Mouse (Mus musculus) CH12F3 (cell line): ENCODE data around the gene Adora1.
"Not testable (repeated sequence)": the region's sequence is repeated elsewhere in the genome, so short reads cannot be mapped to it uniquely, and the experiment has no call there.

Source experiments
- in situ Hi-C: fragments of 300-500 bp; cut with MboI; formaldehyde crosslinking; loops from 2 replicates; pipeline ENCODE4 v1.14.3; 2020; ENCODE audit warnings: low sequenced_read_pairs

Gene Adora1

DNA sequence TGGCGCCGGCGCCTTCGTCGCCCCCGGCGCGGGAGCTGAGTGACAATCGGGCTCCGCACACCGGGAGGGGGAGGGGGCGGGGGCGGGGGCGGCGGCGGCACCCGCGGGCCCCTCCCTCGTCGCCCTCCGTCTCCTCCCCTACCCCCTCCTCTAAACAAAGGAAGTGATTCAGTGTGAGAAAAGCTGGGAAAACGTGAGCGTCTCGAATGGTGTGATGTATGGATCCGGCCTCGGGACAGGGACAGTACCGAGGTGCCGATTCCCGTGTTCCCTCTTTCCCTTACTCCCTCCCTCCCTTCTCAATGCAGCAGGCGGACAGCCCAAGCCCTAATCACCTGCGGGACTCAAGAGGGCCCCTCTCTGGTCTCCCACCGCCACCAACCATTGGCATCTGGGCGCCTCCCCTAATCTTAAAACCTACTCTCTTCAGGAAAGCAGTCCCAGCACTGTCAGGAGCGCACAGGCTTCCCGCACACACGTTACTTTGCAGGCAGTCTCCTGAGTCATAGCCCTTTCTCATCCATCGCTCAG is at the start of gene Adora1:
Gene Adora1 (minus strand): TSS at position 41 of the 531 bp plus-strand sequence.
- in situ Hi-C loops = no loop called here

DNA sequence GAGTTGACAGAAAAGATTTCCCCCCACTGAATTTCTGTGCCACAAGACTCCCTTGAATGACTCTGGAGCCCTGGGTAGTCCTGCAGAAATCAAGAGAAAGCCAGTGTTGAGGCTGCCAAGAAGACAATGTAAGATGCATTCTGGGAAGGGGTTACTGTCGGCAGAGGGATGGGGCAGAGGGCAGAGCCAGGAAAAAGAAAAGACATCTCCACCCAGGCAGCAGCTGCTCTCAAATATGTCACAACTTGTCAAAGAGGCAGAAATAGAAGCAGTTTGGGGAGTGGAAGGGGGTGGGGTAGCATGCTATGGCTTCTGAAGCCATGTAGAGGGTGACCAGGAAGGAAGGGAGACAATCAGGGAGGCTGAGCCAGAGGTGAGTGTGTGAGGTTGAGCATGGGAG is 47.9 kb upstream of the Adora1 start:
- in situ Hi-C loops = no loop called here

DNA sequence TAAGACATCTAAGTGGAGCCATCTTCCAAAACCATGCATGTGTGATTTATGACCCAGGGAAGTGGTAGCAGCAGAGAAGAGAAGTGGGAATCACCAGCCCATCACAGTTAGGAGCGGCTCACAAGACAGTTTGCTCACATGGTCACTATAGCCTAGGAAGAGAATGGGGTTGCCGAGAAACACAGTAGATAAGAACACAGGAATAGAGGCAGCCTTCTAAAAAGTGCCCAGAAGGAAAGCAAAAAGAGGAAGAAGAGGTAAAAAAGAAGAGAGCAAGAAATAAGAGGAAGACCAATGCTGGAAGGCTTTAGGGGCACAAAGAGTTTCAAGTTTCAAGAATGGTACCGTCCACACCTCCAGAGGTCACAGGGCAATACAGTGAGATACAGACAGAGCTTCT is 47.1 kb upstream of the Adora1 start:
- in situ Hi-C loops = no loop called here

DNA sequence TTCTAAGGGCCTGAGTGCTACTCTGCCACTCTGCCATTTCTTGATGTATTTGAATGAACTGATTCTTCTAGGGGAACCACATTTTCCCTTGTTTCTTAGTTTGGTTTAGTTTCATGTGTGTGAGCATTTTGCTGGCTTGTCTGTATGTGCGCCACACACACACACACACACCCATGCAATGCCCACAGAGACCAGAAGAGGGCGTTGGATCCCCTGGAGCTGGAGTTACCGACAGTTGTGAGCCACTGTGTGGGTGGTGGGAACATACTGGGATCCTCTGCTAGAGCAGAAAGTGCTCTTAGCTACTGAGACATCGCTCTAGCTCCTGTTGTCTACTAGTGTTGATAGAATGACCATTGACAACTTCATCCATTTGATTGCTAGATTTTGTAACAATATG is 46.3 kb upstream of the Adora1 start:
- in situ Hi-C loops = no loop called here

DNA sequence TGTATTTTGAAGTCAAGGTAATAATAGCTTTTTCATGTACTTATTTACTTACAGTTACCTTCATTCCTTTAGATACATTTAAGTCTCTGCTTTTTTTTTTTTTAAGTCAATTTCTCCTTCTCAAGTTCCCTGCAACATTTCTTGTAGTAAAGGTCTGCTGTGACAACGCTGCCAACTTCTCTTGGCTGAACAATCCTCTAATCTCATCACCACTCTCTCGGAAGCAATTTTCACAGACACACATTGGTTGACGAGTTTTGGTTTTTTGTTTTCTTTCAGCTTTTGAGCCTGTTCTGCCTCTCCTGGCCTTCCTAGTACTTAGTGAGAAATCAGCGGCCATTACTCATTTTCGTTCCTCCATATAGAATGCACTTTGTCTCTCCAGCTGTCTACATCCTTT is 44.9 kb upstream of the Adora1 start:
- in situ Hi-C loops = no loop called here

DNA sequence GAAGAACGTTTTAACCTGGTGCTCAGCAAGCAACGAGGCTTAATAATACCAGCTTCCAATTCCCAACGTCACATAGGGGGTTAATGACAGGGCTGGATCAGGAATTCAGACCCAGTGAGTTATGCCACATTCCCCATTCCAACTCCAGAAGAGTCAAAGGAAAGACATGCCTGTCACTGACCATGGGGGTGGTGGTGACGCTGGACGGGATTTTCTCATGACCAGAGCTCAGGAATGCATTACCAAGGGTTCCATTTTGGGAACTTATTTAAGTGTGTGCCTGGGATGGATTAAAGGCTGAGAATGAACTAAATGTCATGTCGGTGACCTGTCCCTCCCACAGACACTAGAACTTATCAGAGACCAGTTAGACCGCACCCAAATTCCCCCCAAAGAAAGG is 41.6 kb upstream of the Adora1 start:
- in situ Hi-C loops = no loop called here

DNA sequence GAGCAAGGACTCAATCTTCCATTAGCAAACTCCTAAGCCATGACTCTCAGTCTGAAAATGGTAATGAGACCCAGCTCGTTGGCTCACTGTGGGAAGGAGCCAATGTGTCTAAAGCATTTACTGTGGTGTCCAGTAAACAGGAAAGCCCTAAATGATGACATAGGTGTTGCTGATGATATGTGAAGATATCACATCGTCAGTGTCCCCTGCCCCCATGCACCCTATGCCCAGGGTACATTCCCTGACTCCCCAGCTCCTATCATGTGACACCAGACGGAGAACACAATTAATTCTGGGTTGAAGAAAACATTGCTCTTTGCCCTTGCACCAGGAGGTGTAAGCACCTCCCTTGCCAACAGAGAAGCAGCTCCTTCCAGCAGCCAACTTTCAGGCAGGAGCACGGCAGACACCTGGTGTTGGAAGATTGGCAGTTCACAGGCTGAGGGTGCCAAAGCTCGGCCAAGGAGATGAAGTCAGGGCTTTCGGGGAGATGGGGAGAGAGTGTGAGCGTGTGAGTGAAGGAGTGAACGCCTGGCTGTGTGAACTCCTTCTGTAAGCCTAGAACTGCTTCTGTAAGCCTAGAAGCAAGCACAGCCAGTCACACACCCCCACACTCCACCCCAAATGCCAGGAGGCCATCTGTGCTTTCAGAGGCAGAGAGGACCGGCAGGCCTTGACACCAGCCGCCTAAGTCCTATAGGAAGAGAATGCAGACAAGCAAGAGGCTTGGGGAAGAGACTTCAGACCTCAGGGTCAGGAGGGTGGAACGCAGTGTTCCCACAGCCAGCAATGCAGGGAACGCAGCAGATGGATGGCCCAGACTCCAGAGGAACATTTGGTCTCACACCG is 40.6 kb upstream of the Adora1 start:
- in situ Hi-C loops = no loop called here

DNA sequence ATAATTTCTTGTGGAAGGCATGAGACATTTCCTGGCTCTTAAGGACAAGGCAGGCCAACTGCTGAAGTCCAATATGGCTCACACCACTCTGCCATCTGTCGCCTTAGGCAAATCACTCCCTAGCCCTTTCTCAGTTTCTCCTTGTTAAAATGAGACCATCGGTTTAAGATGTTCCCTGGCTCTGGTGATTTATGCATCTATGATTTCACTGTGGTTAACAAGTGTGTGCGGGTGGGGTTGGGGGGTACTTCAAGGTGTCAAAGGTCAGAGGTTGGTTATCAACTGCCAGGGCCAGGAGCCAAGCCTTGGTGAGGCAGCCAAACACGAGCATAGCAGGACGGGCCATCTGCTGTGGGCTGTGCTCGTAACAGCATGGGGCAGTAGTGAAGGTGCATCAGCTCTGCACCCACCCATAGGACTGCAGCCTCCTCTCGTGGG is 39.3 kb upstream of the Adora1 start:
- in situ Hi-C loops = no loop called here

DNA sequence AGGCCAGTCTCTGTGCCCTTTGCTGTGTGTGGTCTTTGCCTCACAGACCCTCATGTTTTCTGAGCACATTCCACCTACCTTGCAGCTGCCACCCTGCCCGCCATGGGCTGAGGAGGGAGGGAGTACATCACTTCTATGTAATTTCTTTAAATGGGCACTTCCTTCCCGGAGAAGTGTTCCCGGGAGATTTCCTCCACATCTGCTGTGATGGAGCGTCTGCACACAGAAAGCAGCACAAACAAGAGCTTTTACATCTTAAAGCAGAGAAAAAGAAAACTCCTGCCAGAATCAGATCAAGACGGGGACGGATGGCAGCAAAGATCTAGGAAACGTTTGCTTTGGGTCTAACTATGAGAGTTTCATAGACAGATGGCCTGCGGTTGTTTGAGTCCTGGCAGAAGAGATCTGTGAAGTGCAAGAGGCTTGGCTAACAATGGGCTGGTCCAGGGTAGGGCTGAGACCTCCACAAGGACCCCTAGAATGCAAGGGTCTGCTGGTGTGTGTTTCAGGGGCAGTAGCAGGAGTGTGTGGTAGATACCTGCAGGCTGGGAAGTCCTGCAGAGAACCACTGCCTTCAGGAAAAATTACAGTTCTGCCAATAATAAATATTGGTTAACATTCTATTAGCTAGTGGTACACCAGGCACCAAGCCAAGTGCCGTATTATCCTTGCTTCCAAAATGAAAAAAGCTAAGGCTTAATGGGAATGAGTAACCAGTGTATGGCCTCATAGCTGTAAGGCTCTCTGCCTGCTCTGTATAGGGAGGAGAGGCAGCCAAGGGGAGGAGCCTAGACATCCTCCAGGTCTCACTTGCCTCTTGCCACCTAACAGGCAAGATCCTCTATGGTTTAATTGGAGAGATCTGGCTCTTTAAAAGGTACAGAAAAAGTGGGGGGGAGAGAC is 38.5 kb upstream of the Adora1 start:
- in situ Hi-C loops = no loop called here

DNA sequence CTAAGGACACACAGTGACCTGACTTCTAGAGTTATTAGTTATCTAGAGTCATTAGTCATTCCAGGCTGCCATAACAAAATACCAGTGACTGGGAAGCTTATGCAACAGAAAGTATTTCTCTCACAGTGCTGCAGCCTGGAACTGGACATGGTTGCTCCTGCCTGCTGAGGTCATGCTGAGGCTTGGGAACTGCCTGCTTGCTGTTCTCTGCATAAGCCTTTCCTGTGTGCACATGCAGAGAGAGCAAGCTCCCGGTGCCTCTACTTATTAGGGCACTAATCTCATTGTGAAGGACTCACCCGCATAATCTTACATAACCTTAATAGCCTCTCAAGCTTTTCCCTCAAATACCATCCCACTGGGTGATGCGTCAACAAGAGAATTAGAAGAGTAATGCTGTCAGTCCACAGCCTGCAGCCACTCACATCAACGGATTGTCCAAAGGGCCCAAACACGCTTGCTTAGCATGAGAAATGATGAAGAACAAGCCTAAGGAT is 37.6 kb upstream of the Adora1 start:
- in situ Hi-C loops = no loop called here

DNA sequence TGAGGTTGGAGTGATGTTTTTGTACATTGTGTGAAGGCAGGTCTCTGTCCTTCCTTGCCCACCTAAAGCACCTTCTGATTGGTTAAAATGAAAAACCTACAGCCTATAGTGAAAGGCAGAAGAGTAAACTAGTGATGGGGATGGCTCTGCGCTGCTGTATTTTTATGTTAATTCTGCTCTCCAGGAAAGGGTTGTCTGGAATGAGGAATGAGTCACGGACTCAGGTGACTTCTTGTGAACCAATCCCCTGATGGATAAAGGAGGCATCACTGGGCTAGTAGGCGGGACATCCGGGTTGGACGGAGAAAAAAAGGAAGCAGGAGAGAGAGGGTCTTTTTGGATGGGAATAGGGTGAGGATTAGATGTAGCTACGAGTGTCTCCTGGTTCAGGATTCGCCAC is 34.8 kb upstream of the Adora1 start:
- in situ Hi-C loops = no loop called here

DNA sequence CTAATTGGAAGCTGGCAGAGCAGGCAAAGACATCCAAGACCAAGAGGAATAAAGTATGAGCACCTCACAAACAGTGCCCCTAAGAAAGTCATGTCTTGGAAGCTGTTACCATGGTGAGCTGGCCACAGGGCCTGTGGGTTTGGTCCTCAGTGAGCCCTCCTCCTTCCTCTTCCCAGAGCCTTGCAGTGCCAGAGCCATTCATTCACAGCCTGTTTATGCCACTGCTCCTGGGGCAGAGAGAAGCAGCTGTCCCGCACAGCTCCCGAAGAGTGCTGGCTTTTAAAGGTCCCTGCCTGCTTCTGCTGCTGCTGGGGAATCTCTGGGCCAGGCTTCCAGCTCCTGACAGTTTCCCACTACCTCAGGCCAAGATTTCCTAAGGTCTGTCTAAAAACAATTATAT is 30.6 kb upstream of the Adora1 start:
- in situ Hi-C loops = no loop called here

DNA sequence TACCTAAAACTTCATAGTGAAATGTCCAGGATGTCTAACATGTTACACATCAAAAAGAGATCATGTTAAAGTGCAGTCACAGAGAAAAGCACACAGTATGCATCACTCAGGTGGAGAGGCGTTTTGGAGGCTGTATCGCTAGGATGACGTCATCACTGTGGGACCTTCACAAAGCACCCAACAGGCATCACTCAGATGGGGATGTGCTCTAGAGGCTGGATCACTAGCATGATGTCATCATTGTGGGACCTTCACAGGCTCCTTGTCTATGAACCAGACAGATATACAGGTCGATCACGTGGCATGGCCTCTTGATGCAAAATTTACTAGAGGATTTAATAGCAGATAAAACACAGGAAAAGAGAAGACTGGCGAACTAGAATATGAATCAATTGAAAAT is 29.1 kb upstream of the Adora1 start:
- in situ Hi-C loops = no loop called here

DNA sequence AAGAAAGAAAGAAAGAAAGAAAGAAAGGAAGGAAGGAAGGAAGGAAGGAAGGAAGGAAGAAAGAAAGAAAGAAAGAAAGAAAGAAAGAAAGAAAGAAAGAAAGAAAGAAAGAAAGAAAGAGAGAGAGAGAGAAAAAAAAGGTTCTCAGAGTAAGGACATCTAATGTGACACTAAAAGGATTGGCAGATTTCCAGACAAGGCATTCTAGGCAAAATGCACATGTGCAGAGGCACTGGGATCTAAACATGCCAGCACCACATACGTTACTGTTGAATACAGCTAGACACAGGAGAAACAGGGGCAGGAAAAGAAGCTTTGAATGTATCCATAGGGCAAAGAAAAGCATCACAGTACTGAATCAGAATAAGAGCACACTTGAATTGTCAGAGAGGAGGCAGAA is 14.4 kb upstream of the Adora1 start:
- in situ Hi-C loops = not testable (repeated sequence)

DNA sequence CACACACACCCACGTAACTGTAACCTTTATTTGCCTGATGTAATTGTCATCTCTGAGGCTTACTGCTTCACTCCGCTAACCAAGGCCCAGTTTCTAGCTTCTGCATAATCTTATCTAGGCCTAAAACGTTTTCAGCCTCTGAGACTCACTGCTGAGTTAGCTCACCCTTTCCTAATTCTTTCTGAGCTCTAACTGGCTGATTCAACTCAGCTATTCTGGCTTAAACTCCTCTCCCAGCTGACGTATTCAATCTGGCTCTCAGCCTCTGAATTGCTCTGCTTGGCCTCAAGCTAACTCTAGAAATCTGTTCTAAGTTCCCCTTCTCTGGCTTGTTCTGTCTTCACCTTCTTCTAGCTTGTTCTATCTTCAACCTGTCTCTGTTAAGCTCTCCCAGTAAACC is 11.4 kb upstream of the Adora1 start:
- in situ Hi-C loops = no loop called here

DNA sequence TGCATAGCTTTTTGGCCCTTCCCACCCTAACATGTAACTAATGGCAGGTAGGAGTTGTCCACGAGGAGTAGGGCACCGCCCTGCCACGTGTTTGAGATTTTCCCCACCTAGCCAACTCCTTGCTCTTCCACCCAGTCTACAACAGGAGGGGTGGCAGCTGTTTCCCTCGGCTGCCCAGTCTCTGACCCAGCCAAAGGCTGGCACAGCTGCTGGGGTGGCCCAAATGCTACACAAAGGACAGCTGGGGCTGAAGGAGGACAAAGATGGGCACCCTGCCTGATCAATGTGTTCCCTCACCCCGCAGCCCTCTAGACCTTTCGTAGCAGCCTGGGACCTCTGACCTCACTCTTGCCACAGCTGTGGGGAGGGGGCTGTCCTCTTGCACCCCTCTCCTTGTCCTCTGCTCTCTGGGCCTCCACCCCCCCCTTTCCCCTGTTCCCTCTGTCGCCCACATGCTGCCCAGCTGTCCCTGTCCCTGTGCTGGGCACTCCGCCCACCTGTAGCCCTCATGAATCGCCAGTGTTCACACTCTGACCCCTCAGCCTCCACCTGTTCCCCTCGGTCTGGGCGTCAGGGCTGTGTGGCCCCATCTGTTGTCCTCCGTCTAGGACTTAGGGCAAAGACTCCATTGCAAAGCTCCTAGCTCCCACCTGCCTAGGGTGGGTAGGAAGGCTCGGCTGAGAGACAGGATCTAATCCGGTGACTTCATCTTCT is 9.9 kb upstream of the Adora1 start:
- in situ Hi-C loops = no loop called here

DNA sequence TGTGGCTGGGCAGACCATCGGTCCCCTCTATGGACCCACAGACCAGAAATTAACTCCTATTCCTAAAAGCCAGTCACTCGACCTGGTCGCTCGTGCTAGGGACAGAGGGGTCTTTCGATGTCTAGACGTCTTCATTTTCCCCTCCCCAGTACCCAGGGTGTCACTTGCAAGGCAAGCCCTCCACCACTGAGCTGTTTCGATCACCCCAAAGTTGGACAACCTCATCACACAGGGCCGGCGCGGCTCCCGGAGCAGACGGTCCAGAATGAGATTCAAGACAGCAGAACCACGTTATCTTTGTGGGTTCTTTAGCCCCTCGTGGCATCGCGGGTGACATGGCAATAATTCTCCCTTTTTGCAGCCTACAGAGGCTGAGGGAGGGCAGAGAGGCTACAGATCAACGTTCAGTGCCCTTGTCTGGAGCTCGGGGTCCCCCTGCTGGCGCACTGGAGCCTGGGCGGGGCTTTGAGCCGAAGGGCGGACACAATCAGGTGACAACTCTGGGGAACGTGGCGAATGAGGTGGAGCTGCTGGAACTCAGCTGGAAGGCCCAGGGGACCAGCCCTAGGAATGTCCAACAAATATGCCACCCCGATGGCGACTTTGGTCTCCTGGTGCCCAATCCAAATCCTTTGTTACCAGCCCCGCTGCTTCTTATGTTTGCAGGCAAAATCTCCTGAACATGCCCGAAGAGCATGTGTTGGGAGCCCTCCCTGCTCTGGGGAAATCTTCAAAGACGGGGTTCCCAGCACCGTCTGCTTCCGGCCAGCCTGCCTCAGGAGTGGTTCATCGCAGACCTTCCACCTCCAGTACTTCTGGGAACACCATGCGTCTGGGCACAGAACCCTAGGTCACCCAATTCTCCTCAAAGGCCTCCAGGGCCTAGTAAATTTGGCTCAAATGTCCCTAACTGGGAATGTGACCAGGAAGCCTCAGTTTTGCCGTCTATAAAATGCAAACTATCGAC is 9.0 kb upstream of the Adora1 start:
- in situ Hi-C loops = loop anchor here (5.0 kb wide), 1 partner anchor 92 kb away; no protein-coding TSS in a partner anchor

DNA sequence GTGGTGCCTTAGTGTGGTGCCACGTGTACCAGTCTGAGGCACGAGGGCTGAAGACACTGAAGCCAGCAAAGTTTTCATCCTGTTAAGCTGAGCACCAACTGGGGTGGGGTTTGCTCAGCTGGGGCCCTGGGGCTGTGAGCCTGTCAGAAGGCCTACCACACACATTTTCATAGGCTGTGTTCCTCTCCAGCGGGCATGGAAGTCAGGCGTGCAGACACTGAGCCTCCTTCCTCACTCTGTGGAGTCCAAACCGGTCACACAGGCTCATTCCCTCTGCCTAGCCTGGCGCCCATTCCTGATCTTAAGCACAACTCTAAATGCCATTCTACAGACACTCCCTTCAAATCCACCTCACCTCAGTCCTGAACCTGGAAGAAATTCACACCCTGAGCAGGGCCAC is 8.3 kb upstream of the Adora1 start:
- in situ Hi-C loops = loop anchor here (5.0 kb wide), 1 partner anchor 91 kb away; no protein-coding TSS in a partner anchor

DNA sequence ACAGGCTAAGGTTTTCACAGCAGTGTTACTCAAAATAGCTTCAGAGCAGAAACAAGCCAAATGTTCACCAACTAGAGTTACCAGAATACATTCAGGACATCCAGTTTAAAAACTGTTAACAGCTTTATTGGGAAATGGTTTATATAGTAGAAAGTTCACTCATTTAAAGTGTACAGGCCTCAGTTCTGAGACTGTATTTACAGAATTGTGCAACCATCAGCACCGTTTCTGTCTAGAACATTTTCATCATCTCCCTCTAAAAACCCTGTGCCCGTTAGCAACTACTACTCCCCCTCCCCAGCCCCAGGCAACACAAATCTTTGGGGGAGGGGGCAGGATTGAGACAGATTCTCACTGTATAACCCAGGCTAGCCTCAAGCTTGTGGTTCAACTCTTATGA is 7.1 kb upstream of the Adora1 start:
- in situ Hi-C loops = loop anchor here (5.0 kb wide), 1 partner anchor 90 kb away; no protein-coding TSS in a partner anchor
